Mouse (Mus musculus) lung, embryonic 14.5 days (tissue): Measurements from ENCODE around the gene Emid1. TPM values are rescaled to one million over a fixed set of nuclear protein-coding genes. Genes with fewer than 3 reads are reported as not detected.

Experiments
- ATAC-seq: fragments of 200-750 bp; cut with Nextera tagmentation; 2 replicates; pipeline ENCODE4 v1.8.0; 2017; ENCODE audit warnings: mild to moderate bottlenecking, moderate TSS enrichment, moderate library complexity; ENCODE audit not compliant: insufficient read depth
- DNase-seq: peaks from one replicate; pipeline ENCODE4 v3.0.0-alpha.2; 2015
- H3K27ac ChIP-seq: fragments of 300-500 bp; sonication (generic); 2 replicates; pipeline ENCODE4 v1.5.1; 2014; ENCODE audit warnings: low read depth, mild to moderate bottlenecking, moderate library complexity
- H3K27me3 ChIP-seq: fragments of 300-500 bp; sonication (generic); 2 replicates; pipeline ENCODE4 v1.6.1; 2014; ENCODE audit warnings: low read length, control low read depth; ENCODE audit not compliant: insufficient read depth
- H3K36me3 ChIP-seq: fragments of 300-500 bp; sonication (generic); 2 replicates; pipeline ENCODE4 v1.6.1; 2014; ENCODE audit warnings: control low read depth; ENCODE audit not compliant: insufficient read depth
- H3K4me1 ChIP-seq: fragments of 300-500 bp; sonication (generic); 2 replicates; pipeline ENCODE4 v1.6.1; 2014; ENCODE audit warnings: antibody characterized with exemption, control low read depth; ENCODE audit not compliant: insufficient read depth
- H3K4me2 ChIP-seq: fragments of 300-500 bp; sonication (generic); 2 replicates; pipeline ENCODE4 v1.6.1; 2014; ENCODE audit warnings: mild to moderate bottlenecking
- H3K4me3 ChIP-seq: fragments of 300-500 bp; sonication (generic); 2 replicates; pipeline ENCODE4 v1.5.1; 2014; ENCODE audit warnings: low read depth, low read length
- H3K9ac ChIP-seq: fragments of 300-500 bp; sonication (generic); 2 replicates; pipeline ENCODE4 v1.6.1; 2014
- H3K9me3 ChIP-seq: fragments of 300-500 bp; sonication (generic); 2 replicates; pipeline ENCODE4 v1.6.1; 2016; ENCODE audit warnings: low read depth, low read length, control low read depth
- CTCF ChIP-seq: IDR thresholded peaks from 2 replicates; pipeline ENCODE4 v1.5.1; 2016; ENCODE audit warnings: antibody characterized with exemption, low read depth
- WGBS: fragments of 180-500 bp; shearing (Covaris S2); extraction: QIAGEN DNeasy Blood & Tissue Kit; methylation state at CpG from one replicate; pipeline ENCODE4 v1.1.7; 2014; 5-methylcytosine and 5-hydroxymethylcytosine counted together
- polyA plus RNA-seq: library from polyadenylated mRNA; unstranded; fragments of >200 nt; fragmentation: Nextera tagmentation; extraction: Ambion mirVana; gene quantifications from 2 replicates; pipeline ENCODE4 v1.2.1, GENCODE M21; 2014

Emid1 gene
- polyA plus RNA-seq, 1 experiment from 2014 or later = 52.1 TPM

GRCm38 (mm10) chr11:5059230-5059629, 92.8 kb downstream of the Emid1 start:
- Histone ChIP-seq H3K4me3 (no peak overlapping the region), H3K27ac (no peak overlapping the region), H3K9me3 (no peaks in the 10 kb centered on the region), H3K9ac (no peak overlapping the region), H3K4me2 (no peak overlapping the region), H3K27me3 (peaks cover 92% of the 10 kb centered on the region), H3K4me1 (peaks cover 12% of the 10 kb centered on the region; the same call in 1 of the 2 replicates), H3K36me3 (0 out of 2 replicates have a peak, but pooled peaks cover 8% of the 10 kb centered on the region)
- 18% methylated on average over 14 of the region's 14 CpGs for WGBS
- TF ChIP-seq CTCF = no peak
- ATAC-seq (no peak), DNase-seq (no peak)

GRCm38 (mm10) chr11:5058783-5059182, 93.3 kb downstream of the Emid1 start:
- Histone ChIP-seq H3K4me3 (no peak overlapping the region), H3K27ac (no peak overlapping the region), H3K27me3 (peaks cover 88% of the 10 kb centered on the region), H3K4me2 (no peak overlapping the region), H3K4me1 (peaks cover 11% of the 10 kb centered on the region; the same call in 1 of the 2 replicates), H3K9ac (no peak overlapping the region), H3K36me3 (0 out of 2 replicates have a peak, but pooled peaks cover 8% of the 10 kb centered on the region), H3K9me3 (no peaks in the 10 kb centered on the region)
- no peak for ATAC-seq
- TF ChIP-seq CTCF = no peak
- WGBS = 27% methylated on average over 9 of the region's 9 CpGs
- no peak for DNase-seq

- Histone ChIP-seq H3K27me3 (peaks cover 80% of the 10 kb centered on the region), H3K9me3 (no peaks in the 10 kb centered on the region), H3K36me3 (0 out of 2 replicates have a peak, but pooled peaks cover 8% of the 10 kb centered on the region), H3K9ac (peak within 1 kb of the TSS; percentile 47), H3K4me2 (peak within 1 kb of the TSS; percentile 85), H3K4me1 (peaks cover 11% of the 10 kb centered on the region; the same call in 1 of the 2 replicates), H3K4me3 (peak within 1 kb of the TSS; percentile 46), H3K27ac (no peak within 1 kb of the TSS)
- ATAC-seq (no peak), DNase-seq (no peak)
- no peak for TF ChIP-seq CTCF
- 2% methylated on average over 77 of the region's 77 CpGs for WGBS
Observed at GRCm38 (mm10) chr11:5057856-5058641, 94.0 kb downstream of the Emid1 start, which contains the start of gene Rasl10a. TSS of gene Rasl10a (plus strand) at chr11:5058128.

- ATAC-seq = no peak
- peaks cover 75% of the 10 kb centered on the region for H3K27me3 ChIP-seq
- H3K27ac ChIP-seq = no peak overlapping the region
- DNase-seq = no peak
- TF ChIP-seq CTCF = no peak
- H3K9me3 ChIP-seq = no peaks in the 10 kb centered on the region
- H3K4me1 ChIP-seq = peaks cover 11% of the 10 kb centered on the region; the same call in 1 of the 2 replicates
- H3K9ac ChIP-seq = peak overlapping the region; percentile 47
- H3K36me3 ChIP-seq = 0 out of 2 replicates have a peak, but pooled peaks cover 8% of the 10 kb centered on the region
- WGBS = 20% methylated on average over 8 of the region's 8 CpGs
- peak overlapping the region; percentile 46 for H3K4me3 ChIP-seq
- peak overlapping the region; percentile 85 for H3K4me2 ChIP-seq
Observed at GRCm38 (mm10) chr11:5057541-5057855, 94.6 kb downstream of the Emid1 start.

- Histone ChIP-seq H3K9me3 (no peaks in the 10 kb centered on the region), H3K36me3 (0 out of 2 replicates have a peak, but pooled peaks cover 8% of the 10 kb centered on the region), H3K4me1 (peaks cover 9% of the 10 kb centered on the region; the same call in 1 of the 2 replicates), H3K9ac (no peak overlapping the region), H3K4me3 (no peak overlapping the region), H3K4me2 (no peak overlapping the region), H3K27ac (no peak overlapping the region), H3K27me3 (peaks cover 70% of the 10 kb centered on the region)
- no peak for DNase-seq
- WGBS = 55% methylated on average over 8 of the region's 8 CpGs
- TF ChIP-seq CTCF = no peak
- no peak for ATAC-seq
Observed at GRCm38 (mm10) chr11:5057064-5057463, 95.0 kb downstream of the Emid1 start.

Other genes with a start within 250 kb of the Emid1 start
- gene Nefh, start 204.2 kb downstream of the Emid1 start, polyA plus RNA-seq = 0.35 and 0.36 TPM in 2 replicates
- gene Ap1b1, start 165.4 kb downstream of the Emid1 start, polyA plus RNA-seq = 45.6 and 48.9 TPM in 2 replicates
- gene Rasl10a, start 94.1 kb downstream of the Emid1 start, polyA plus RNA-seq = 0.75 and 0.78 TPM in 2 replicates
- gene Gas2l1, start 86.9 kb downstream of the Emid1 start, polyA plus RNA-seq = 33.2 and 36.3 TPM in 2 replicates
- gene Rhbdd3, start 53.3 kb downstream of the Emid1 start, polyA plus RNA-seq = 27.9 and 29.9 TPM in 2 replicates
- gene Ewsr1, start 53.0 kb downstream of the Emid1 start, polyA plus RNA-seq = 398 and 449 TPM in 2 replicates
- 12.5 and 14.5 TPM in 2 replicates for gene Kremen1, start 109.3 kb upstream of the Emid1 start, polyA plus RNA-seq